Mouse (Mus musculus) liver, embryonic 12.5 days (tissue): ENCODE data around the gene Plscr2. TPM values are rescaled to one million over a fixed set of nuclear protein-coding genes. Genes with fewer than 3 reads are reported as not detected.

Experiments
- ATAC-seq: fragments of 200-750 bp; cut with Nextera tagmentation; 2 replicates; pipeline ENCODE4 v1.8.0; 2017; ENCODE audit warnings: moderate number of reproducible peaks, mild to moderate bottlenecking, moderate library complexity
- H3K27ac ChIP-seq: fragments of 300-500 bp; sonication (generic); 2 replicates; pipeline ENCODE4 v1.5.1; 2016; ENCODE audit warnings: mild to moderate bottlenecking
- H3K27me3 ChIP-seq: fragments of 300-500 bp; sonication (generic); replicated peaks from 2 replicates; pipeline ENCODE4 v1.6.1; 2016; ENCODE audit warnings: mild to moderate bottlenecking, moderate library complexity
- H3K36me3 ChIP-seq: fragments of 300-500 bp; sonication (generic); 2 replicates; pipeline ENCODE4 v1.6.1; 2016; ENCODE audit warnings: mild to moderate bottlenecking, moderate library complexity
- H3K4me1 ChIP-seq: fragments of 300-500 bp; sonication (generic); 2 replicates; pipeline ENCODE4 v1.6.1; 2016
- H3K4me2 ChIP-seq: fragments of 300-500 bp; sonication (generic); 2 replicates; pipeline ENCODE4 v1.6.1; 2016; ENCODE audit warnings: mild to moderate bottlenecking, moderate library complexity
- H3K4me3 ChIP-seq: fragments of 300-500 bp; sonication (generic); 2 replicates; pipeline ENCODE4 v1.5.1; 2016; ENCODE audit warnings: mild to moderate bottlenecking, moderate library complexity
- H3K9ac ChIP-seq: fragments of 300-500 bp; sonication (generic); 2 replicates; pipeline ENCODE4 v1.6.1; 2016; ENCODE audit warnings: mild to moderate bottlenecking, moderate library complexity
- H3K9me3 ChIP-seq: fragments of 300-500 bp; sonication (generic); replicated peaks from 2 replicates; pipeline ENCODE4 v1.6.1; 2016; ENCODE audit warnings: mild to moderate bottlenecking, moderate library complexity
- WGBS: fragments of 180-500 bp; shearing (Covaris S2); methylation state at CpG from one replicate; pipeline ENCODE4 v1.1.7; 2016; ENCODE audit not compliant: insufficient replicate concordance; 5-methylcytosine and 5-hydroxymethylcytosine counted together
- polyA plus RNA-seq: library from polyadenylated mRNA; unstranded; fragments of >200 nt; fragmentation: Nextera tagmentation; extraction: Ambion mirVana; gene quantifications from 2 replicates; pipeline ENCODE4 v1.2.1, GENCODE M21; 2016

The Plscr2 gene
- polyA plus RNA-seq, 1 experiment from 2014 or later: 0.76 TPM

DNA sequence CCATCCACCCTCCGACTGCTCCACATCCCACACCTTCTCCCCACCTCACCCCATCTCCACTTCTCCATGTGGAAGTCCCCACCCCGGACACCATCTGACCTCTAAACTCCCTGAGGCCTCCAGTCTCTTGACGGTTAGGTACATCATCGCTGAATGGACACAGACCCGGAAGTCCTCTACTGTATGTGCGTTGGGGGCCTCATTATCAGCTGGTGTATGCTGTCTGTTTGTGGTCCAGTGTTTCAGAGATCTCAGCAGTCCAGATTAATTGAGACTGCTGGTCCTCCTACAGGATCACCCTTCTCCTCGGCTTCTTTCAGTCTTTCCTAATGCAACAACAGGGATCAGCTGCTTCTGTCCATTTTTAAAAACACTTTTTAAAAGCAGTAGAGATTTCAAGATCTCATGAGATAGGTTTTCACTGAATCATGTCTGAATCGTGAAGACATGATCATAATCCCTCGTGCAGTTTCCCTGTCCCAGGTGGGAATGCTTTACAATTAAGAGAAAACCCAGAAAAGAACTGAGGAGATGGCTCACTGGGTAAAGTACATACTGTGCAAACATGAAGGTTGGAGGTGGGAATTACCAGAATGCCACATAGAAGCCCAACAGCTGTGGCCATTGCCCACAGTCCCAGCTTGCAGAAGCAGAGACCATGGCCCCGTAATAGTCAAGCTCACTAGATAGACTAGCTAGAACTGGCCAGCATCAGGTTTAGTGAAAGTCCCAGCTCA lies 21.6 kb upstream of the Plscr2 start:
- H3K4me2 ChIP-seq: peak overlapping the region; percentile 32
- WGBS: 46% methylated on average over 10 of the region's 10 CpGs
- ATAC-seq: 0 out of 2 replicates have a peak, but pooled peaks have one; percentile 16
- H3K27me3 ChIP-seq: no peaks in the 10 kb centered on the region
- no peaks in the 10 kb centered on the region for H3K9me3 ChIP-seq
- H3K27ac ChIP-seq: no peak overlapping the region
- no peak overlapping the region for H3K4me3 ChIP-seq
- H3K36me3 ChIP-seq: no peaks in the 10 kb centered on the region
- H3K9ac ChIP-seq: no peak overlapping the region
- H3K4me1 ChIP-seq: peaks cover 36% of the 10 kb centered on the region

DNA sequence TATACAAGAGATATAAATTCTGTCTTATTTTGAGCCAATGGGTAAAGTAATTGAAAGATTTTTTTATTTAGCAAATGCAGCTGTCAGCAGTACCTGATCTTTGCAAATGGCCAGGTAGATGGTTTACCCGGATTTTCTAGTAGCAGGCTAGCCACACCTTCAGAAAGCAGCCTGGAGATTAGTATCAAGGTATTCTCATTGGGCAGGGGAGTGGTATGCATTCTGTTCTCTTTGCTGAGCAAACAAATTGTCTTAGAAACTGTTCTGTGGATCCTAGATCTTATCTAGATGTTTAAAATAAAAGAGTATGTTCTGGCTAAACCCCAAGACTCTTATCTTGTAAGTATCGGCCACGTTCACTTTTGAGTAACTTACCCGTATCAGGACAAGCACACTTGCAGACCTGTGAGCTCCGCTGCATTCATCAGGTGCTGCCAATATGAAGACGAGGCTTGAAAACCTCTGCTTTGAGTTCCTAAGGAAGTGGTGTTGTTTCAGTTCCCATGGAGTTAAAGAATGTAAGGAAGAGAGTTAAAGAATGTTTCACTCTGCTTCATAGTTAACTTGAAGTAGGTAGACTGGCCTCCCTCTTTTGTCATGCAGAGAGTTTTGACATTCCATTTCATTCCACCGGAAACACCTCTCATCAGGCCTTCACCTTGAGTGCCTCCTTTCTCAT lies 14.8 kb upstream of the Plscr2 start:
- 60% methylated on average over 7 of the region's 7 CpGs for WGBS
- no peak overlapping the region for H3K9ac ChIP-seq

DNA sequence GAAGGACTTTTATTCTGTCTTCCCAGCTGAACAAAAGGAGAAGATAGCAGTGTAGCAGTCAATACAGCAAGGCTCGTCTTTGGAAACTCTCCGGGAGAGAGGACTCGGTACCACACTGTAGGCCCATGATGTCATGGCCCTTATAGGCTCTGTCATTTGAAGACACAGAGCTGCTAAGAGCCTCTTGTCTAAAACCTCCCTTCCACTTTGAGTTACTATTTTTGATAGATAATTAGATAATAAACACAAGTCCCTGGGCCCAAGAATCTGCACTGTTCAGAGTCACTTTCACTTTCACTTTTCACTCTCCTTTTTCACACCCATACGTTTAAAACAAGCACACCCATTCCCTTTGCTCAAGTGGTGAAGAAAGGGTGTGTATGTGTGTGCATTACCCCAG lies 9.7 kb upstream of the Plscr2 start:
- peak overlapping the region; percentile 33 for H3K4me2 ChIP-seq
- WGBS: 65% methylated on average over 4 of the region's 4 CpGs
- no peak for ATAC-seq
- no peak overlapping the region for H3K27ac ChIP-seq
- no peak overlapping the region for H3K4me3 ChIP-seq
- no peaks in the 10 kb centered on the region for H3K27me3 ChIP-seq
- no peak overlapping the region for H3K9ac ChIP-seq
- H3K9me3 ChIP-seq: no peaks in the 10 kb centered on the region
- peaks cover 9% of the 10 kb centered on the region for H3K4me1 ChIP-seq
- peaks cover 50% of the 10 kb centered on the region for H3K36me3 ChIP-seq

More for the DNA sequence above, 14.8 kb upstream of the Plscr2 start:
- peaks cover 26% of the 10 kb centered on the region for H3K36me3 ChIP-seq
- no peak overlapping the region for H3K4me3 ChIP-seq
- no peak for ATAC-seq
- no peaks in the 10 kb centered on the region for H3K27me3 ChIP-seq
- H3K4me1 ChIP-seq: peaks cover 4% of the 10 kb centered on the region; the same call in 1 of the 2 replicates
- no peak overlapping the region for H3K4me2 ChIP-seq
- H3K27ac ChIP-seq: no peak overlapping the region
- H3K9me3 ChIP-seq: no peaks in the 10 kb centered on the region

DNA sequence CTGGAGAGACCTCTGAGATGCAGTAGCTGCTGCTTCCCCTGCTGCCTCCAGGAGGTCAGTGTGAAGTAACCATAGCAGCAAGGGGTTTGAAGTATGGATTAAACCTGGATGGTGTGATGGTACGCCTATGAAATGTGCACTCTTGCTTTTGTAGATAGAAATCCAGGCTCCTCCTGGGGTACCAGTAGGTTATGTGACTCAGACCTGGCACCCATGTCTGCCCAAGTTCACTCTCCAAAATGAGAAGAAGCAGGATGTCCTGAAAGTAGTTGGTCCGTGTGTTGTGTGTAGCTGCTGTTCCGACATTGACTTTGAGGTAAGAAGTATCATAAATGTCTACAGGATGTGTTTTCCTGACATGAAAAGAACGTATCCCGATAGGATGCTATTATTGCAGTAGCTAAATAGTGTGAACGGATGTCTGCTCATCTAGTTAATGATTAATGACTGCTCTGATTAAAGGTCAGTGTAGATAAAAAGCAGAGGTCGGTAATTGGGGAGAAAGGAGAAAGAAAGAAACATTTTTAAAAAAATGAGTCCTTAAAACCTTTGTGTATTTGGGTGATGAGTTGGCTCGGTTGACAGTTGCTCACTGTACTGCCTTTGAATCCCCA lies 8.7 kb upstream of the Plscr2 start:
- Histone ChIP-seq H3K4me1 (peaks cover 9% of the 10 kb centered on the region), H3K4me3 (no peak overlapping the region), H3K9ac (no peak overlapping the region), H3K27me3 (no peaks in the 10 kb centered on the region), H3K9me3 (no peaks in the 10 kb centered on the region), H3K4me2 (no peak overlapping the region), H3K27ac (0 out of 2 replicates have a peak overlapping the region, but pooled peaks have one; percentile 14), H3K36me3 (peaks cover 47% of the 10 kb centered on the region)
- 71% methylated on average over 8 of the region's 8 CpGs for WGBS
- peak; percentile 28; the same call in 1 of the 2 replicates for ATAC-seq

DNA sequence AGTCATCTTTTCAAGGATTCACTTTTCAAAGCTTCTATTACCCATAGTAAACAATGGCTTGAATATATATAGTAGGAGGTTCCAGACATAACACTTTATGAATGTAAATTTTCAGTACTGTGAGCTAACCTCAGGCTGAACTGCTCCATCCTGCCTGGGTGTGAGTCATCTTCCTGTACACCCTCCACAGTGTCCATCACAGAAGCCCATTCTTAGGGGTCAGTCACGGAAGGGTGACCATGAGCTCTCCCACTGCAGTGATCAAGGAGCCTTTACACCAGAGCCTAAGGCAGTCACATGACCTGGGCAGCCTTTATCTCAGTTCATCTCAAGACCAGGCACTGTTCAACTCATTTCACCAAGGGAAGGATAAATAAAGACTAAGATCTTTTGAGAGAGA lies 7.7 kb upstream of the Plscr2 start:
- Histone ChIP-seq H3K27me3 (no peaks in the 10 kb centered on the region), H3K4me3 (no peak overlapping the region), H3K9me3 (no peaks in the 10 kb centered on the region), H3K4me2 (no peak overlapping the region), H3K9ac (no peak overlapping the region), H3K27ac (no peak overlapping the region), H3K36me3 (peaks cover 44% of the 10 kb centered on the region), H3K4me1 (peaks cover 9% of the 10 kb centered on the region)
- 75% methylated on average over 1 of the region's 1 CpGs for WGBS
- ATAC-seq: 0 out of 2 replicates have a peak, but pooled peaks have one; percentile 38

DNA sequence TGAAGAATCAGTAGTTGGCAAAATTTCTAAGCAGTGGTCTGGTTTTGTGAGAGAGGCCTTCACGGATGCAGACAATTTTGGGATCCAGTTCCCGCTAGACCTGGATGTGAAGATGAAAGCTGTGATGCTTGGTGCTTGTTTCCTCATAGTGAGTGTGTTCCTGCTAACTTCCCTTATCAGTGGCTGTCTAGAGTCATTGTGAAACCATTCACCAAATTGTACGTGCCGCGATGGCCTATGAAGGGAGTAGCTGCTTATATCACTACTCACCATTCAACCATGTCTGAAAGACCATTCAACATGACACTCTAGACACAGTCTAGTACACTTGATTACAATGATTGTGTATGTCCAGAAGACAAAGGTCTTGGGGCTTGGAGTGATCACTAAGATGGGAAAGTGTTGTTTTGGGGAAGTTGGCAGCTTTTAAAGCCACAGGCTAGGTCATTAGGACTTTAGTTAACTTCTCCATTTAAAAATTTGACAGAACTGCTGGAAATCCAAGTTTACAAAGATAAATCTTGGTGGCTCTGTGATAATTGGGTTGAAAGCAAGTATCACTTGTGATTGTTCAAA lies 5.5 kb upstream of the Plscr2 start:
- Histone ChIP-seq H3K4me3 (no peak overlapping the region), H3K36me3 (peaks cover 47% of the 10 kb centered on the region), H3K9me3 (no peaks in the 10 kb centered on the region), H3K27ac (no peak overlapping the region), H3K4me1 (peaks cover 21% of the 10 kb centered on the region), H3K27me3 (no peaks in the 10 kb centered on the region), H3K9ac (no peak overlapping the region), H3K4me2 (no peak overlapping the region)
- 67% methylated on average over 5 of the region's 5 CpGs for WGBS
- no peak for ATAC-seq

DNA sequence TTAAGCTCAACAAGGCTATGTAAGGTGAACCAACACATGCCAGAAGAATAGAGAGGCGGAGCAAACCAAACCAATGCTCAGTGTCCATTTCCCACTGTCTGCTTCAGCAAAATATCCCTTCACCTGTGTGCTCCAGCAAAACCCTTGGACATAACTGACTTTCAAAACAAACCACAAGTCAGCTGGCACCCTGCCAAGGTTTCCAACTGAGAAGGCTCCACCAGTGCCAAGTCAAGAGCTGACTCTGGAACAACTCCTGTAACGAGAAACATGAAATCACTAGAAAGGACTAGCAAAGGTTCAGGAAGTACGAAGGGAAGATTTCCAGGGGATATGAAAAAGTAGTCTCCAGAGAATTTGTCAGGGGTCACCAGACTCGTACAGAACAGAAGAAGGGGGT lies 4.5 kb upstream of the Plscr2 start:
- Histone ChIP-seq H3K27ac (no peak overlapping the region), H3K9ac (no peak overlapping the region), H3K36me3 (peaks cover 44% of the 10 kb centered on the region), H3K27me3 (no peaks in the 10 kb centered on the region), H3K4me1 (peaks cover 23% of the 10 kb centered on the region), H3K4me3 (no peak overlapping the region), H3K9me3 (no peaks in the 10 kb centered on the region), H3K4me2 (no peak overlapping the region)
- WGBS: 64% methylated on average over 4 of the region's 4 CpGs
- ATAC-seq: no peak

DNA sequence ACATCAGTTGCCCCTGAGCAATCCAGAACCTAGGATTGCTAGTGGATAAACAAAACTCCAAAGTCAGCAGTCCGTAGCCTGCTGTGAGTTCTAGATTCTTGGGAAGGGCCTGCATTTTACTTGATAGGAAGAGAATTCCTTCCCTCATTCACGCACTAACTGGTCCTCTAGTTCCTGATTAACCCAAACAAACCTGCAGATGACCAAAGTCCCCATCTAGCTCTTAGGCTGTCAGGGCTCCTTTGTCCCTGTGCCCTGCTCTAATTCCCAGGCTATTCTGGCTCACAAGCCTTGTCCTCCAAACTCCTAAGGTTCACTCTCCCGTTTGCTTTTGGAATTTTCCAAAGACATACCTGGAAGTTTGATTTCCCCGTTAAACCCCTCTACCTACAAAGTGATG lies 2.8 kb upstream of the Plscr2 start:
- ATAC-seq: no peak
- H3K27me3 ChIP-seq: no peaks in the 10 kb centered on the region
- peaks cover 39% of the 10 kb centered on the region for H3K36me3 ChIP-seq
- no peak overlapping the region for H3K9ac ChIP-seq
- no peak overlapping the region for H3K27ac ChIP-seq
- H3K4me3 ChIP-seq: no peak overlapping the region
- WGBS: 76% methylated on average over 4 of the region's 4 CpGs
- no peak overlapping the region for H3K4me2 ChIP-seq
- H3K4me1 ChIP-seq: peaks cover 26% of the 10 kb centered on the region
- no peaks in the 10 kb centered on the region for H3K9me3 ChIP-seq

DNA sequence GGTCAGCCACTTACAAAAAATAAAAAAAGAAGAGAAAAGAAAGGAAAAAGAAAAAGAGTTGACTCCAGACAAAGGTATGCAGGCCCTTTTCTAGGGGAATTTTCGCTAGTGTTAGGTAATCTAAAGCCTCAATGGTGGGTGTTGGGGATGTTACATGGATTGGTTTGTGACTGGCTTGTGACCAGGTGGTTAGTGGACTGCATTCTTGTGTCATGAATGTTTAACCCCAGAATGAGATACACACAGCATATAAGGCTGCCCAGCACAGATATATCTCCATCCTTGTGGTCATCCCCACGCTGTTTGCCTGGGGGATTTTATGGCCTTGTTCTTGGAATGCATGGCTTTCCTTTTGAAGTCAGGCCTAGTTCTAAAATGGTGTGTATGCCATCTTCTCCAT lies 2.1 kb upstream of the Plscr2 start:
- Histone ChIP-seq H3K9ac (no peak overlapping the region), H3K9me3 (no peaks in the 10 kb centered on the region), H3K27me3 (no peaks in the 10 kb centered on the region), H3K36me3 (peaks cover 33% of the 10 kb centered on the region), H3K4me2 (no peak overlapping the region), H3K27ac (no peak overlapping the region), H3K4me3 (no peak overlapping the region), H3K4me1 (peaks cover 26% of the 10 kb centered on the region)
- WGBS: 60% methylated on average over 2 of the region's 2 CpGs
- no peak for ATAC-seq

DNA sequence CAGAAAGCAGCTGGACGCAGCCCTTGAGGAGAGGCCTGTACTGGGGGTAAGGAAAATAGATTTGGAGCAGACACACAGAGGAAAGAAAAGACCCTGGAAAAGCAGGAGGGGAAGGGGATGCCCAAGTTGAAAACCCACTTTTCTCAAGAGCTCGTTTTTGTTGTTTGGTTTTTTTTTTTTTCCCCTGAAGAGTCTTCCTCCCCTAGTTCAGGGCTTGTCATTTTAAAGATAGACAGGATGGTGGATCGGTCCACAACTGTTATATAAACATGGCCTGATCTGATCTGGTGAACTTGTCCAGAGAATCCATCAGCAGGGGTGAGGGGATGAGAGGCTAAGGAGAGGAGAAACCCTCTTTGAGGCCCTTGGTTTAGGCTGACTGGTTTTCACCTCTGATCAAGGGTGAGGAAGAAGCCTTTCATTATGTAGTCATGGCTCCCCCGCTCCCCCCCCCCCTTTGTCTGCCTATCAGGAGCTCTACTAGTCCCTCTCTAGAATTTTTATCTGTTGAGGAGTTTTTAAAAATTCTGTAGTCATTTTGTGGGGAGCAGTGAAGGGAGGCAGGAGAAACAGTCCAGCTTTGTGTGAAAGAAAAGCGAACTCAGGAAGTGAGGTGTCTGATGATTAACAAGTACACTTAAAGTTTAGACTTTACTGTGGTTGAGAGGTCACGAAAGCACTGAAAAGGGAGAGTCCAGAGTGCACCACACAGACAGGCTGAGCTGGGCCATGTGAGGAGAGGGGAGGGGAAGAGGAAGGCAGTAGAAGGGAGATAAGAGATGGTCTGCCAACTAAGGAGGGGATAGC lies 1.2 kb upstream of the Plscr2 start:
- H3K4me3 ChIP-seq: no peak overlapping the region
- peaks cover 24% of the 10 kb centered on the region for H3K36me3 ChIP-seq
- peak overlapping the region; percentile 65 for H3K27ac ChIP-seq
- H3K27me3 ChIP-seq: no peaks in the 10 kb centered on the region
- no peaks in the 10 kb centered on the region for H3K9me3 ChIP-seq
- ATAC-seq: peak; percentile 86
- no peak overlapping the region for H3K9ac ChIP-seq
- peaks cover 26% of the 10 kb centered on the region for H3K4me1 ChIP-seq
- peak overlapping the region; percentile 27; the same call in 1 of the 2 replicates for H3K4me2 ChIP-seq
- 23% methylated on average over 6 of the region's 6 CpGs for WGBS

DNA sequence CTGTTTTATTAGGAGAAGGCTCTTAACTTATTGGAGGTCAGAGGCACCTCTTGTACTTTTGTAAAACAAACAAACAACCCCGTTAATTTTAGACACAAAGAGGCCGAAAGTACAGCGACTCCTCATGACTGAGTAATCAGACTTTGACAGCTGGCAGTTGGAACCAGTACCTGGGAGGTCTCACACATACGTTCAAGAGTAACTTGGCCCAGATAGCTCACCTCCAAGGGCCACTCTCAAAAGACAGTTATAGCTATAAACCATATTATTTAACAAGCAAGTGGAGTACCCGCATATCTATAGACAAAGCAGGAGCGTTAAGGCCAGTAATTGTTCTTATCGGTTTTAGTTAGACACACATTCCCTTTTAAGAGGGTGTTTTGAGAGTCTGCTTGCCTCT lies 958 bp downstream of the Plscr2 start:
- Histone ChIP-seq H3K9ac (no peak overlapping the region), H3K4me1 (peaks cover 26% of the 10 kb centered on the region), H3K36me3 (0 out of 2 replicates have a peak, but pooled peaks cover 5% of the 10 kb centered on the region), H3K27ac (no peak overlapping the region), H3K27me3 (no peaks in the 10 kb centered on the region), H3K9me3 (no peaks in the 10 kb centered on the region), H3K4me2 (no peak overlapping the region), H3K4me3 (no peak overlapping the region)
- 48% methylated on average over 7 of the region's 7 CpGs for WGBS
- no peak for ATAC-seq
